Mouse (Mus musculus) heart, postnatal 0 days (tissue): ENCODE results near the gene Atp2b1.
A peak's percentile ranks its signal among the peaks of the same experiment; 100 is the strongest.
"Not testable (repeated sequence)": the region's sequence is repeated elsewhere in the genome, so short reads cannot be mapped to it uniquely, and the experiment has no call there.

Experiments used
- CTCF ChIP-seq: IDR thresholded peaks from 2 replicates; pipeline ENCODE4 v1.5.1; 2016; ENCODE audit warnings: antibody characterized with exemption, control low read depth, low read depth
- EP300 ChIP-seq: IDR thresholded peaks from 2 replicates; pipeline ENCODE4 v1.6.1; 2016; ENCODE audit warnings: antibody characterized with exemption, low read depth

DNA sequence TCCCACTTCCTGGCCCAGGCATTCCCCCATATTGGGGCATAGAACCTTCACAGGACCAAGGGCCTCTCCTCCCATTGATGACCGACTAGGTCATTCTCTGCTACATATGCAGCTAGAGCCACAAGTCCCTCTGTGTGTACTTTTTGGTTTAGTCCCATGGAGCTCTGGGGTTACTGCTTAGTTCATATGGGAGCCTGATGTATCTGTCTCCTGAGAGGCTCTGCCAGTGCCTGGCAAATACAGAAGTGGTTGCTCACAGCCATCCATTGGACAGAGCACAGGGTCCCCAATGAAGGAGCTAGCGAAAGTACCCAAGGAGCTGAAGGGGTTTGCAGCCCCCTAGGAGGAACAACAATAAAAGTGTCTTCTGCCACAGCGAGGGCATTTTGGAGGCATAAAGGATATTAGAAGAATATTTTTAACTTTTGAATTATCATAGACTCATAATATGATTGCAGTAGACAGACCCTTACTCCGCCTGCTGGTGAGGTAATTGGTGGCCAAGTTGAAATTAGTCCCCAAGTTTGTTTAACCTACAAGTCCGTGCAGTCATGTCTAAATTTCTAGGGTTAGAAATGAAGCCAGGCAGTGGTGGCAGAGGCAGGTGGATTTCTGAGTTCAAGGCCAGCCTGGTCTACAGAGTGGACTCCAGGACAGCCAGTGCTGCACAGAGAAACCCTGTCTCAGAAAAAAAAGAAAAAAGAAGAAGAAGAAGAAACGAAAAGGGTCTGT is 81.0 kb downstream of the Atp2b1 start:
- TF ChIP-seq CTCF: peak; percentile 19; the same call in 1 of the 2 replicates
- not testable (repeated sequence) for TF ChIP-seq EP300
